Mouse (Mus musculus): ENCODE measurements around the gene Bpgm. TPM values are rescaled to one million over a fixed set of nuclear protein-coding genes. Genes with fewer than 3 reads are reported as not detected.

Gene Bpgm
- polyA plus RNA-seq, 2 experiments = 37.5 to 38.5 TPM

DNA sequence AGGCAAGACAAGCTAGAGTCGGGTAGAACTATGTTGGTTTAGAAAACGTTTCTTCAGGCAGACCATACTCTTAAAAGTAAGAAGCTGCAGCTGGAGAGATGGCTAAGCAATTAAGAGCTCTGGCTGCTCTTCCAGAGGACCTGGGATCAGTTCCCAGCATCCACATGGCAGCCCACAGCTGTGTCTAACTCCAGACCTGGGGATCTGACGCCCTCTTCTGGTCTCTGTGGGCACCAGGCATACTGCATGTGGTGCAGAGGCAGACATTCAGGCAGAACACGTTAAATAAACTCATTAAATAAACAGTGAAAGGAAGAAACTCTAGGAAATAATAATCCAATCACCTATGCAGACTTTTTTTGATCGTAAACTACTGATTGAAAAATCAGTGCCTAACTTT is 7.4 kb downstream of the Bpgm start:
- ATAC-seq (ENCODE audit: low FRiP score, low read depth) (no peak), DNase-seq (ENCODE audit: low spot score) (no peak)
- Histone ChIP-seq H3K9me3 (ENCODE audit: control insufficient read depth, low read length) (no peaks in the 10 kb centered on the region), H3K36me3 (ENCODE audit: control insufficient read depth, insufficient read depth, low read length) (0 out of 2 replicates have a peak, but pooled peaks cover 5% of the 10 kb centered on the region), H3K4me3 (replicated peaks; ENCODE audit: low read length) (no peak overlapping the region), H3K9ac (ENCODE audit: low read depth, low read length, severe bottlenecking) (no peak overlapping the region), H3K4me2 (replicated peaks; ENCODE audit: low read depth, low read length, severe bottlenecking) (no peak overlapping the region), H3K27ac (replicated peaks; ENCODE audit: low read depth, low read length) (no peak overlapping the region), H3K4me1 (ENCODE audit: control insufficient read depth, insufficient read depth, low read length) (peaks cover 8% of the 10 kb centered on the region), H3K27me3 (ENCODE audit: control insufficient read depth, insufficient read depth, low read length) (no peaks in the 10 kb centered on the region)
- TF ChIP-seq POLR2A (IDR thresholded peaks at IDR 0.05; ENCODE audit: borderline replicate concordance, extremely low read depth, insufficient read depth, insufficient read length) = no peak
- WGBS = 68% methylated on average over 5 of the region's 5 CpGs

GRCm38 (mm10) chr6:34483811-34484210 is 7.8 kb downstream of the Bpgm start:
- DNase-seq (ENCODE audit: low spot score) (no peak), ATAC-seq (ENCODE audit: low FRiP score, low read depth) (no peak)

DNA sequence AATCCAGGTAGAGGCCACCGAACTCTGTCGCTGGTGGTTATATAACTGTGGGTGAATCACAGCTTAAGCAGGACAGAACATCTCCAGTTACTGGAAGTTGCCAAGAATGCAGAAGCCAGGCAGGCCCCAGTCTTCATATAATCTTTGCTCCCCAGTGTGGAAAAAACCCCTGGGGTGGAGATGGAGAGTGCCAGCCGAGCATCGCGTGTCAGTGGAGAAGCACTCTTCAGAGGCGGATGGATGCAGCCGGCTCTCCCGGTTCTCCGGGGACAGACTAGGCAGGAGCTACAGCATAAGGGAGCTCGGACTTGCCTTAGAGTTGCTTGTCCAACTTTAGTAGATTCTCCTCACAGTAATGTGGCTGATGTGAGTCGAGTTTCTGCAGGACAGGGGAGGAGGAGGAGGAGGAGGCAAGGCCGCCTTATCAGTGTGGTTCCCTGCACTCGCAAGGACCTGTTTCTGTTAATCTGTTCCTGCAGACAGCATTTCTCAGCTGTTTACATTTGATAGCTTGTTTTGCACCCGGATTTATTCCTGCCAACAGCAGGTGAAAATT is 10.1 kb downstream of the Bpgm start:
- Histone ChIP-seq H3K36me3 (ENCODE audit: control insufficient read depth, insufficient read depth, low read length) (peaks cover 18% of the 10 kb centered on the region), H3K9ac (ENCODE audit: low read depth, low read length, severe bottlenecking) (no peak overlapping the region), H3K27ac (replicated peaks; ENCODE audit: low read depth, low read length) (no peak overlapping the region), H3K27me3 (ENCODE audit: control insufficient read depth, insufficient read depth, low read length) (no peaks in the 10 kb centered on the region), H3K9me3 (ENCODE audit: control insufficient read depth, low read length) (no peaks in the 10 kb centered on the region), H3K4me1 (ENCODE audit: control insufficient read depth, insufficient read depth, low read length) (no peaks in the 10 kb centered on the region), H3K4me2 (replicated peaks; ENCODE audit: low read depth, low read length, severe bottlenecking) (no peak overlapping the region), H3K4me3 (replicated peaks; ENCODE audit: low read length) (no peak overlapping the region)
- DNase-seq (ENCODE audit: low spot score) (no peak), ATAC-seq (ENCODE audit: low FRiP score, low read depth) (no peak)
- 78% methylated on average over 14 of the region's 14 CpGs for WGBS
- TF ChIP-seq POLR2A (IDR thresholded peaks at IDR 0.05; ENCODE audit: borderline replicate concordance, extremely low read depth, insufficient read depth, insufficient read length) = no peak

More at GRCm38 (mm10) chr6:34483811-34484210, 7.8 kb downstream of the Bpgm start:
- peaks cover 6% of the 10 kb centered on the region for H3K4me1 ChIP-seq (ENCODE audit: control insufficient read depth, insufficient read depth, low read length)
- 69% methylated on average over 7 of the region's 7 CpGs for WGBS
- 0 out of 2 replicates have a peak, but pooled peaks cover 5% of the 10 kb centered on the region for H3K36me3 ChIP-seq (ENCODE audit: control insufficient read depth, insufficient read depth, low read length)
- no peak for TF ChIP-seq POLR2A (IDR thresholded peaks at IDR 0.05; ENCODE audit: borderline replicate concordance, extremely low read depth, insufficient read depth, insufficient read length)
- no peak overlapping the region for H3K9ac ChIP-seq (ENCODE audit: low read depth, low read length, severe bottlenecking)
- H3K4me3 ChIP-seq (replicated peaks; ENCODE audit: low read length) = no peak overlapping the region
- no peaks in the 10 kb centered on the region for H3K9me3 ChIP-seq (ENCODE audit: control insufficient read depth, low read length)
- H3K27me3 ChIP-seq (ENCODE audit: control insufficient read depth, insufficient read depth, low read length) = no peaks in the 10 kb centered on the region
- no peak overlapping the region for H3K27ac ChIP-seq (replicated peaks; ENCODE audit: low read depth, low read length)
- no peak overlapping the region for H3K4me2 ChIP-seq (replicated peaks; ENCODE audit: low read depth, low read length, severe bottlenecking)

- no peaks in the 10 kb centered on the region for H3K9me3 ChIP-seq (ENCODE audit: control insufficient read depth, low read length)
- ATAC-seq (ENCODE audit: low FRiP score, low read depth) (0 out of 2 replicates have a peak, but pooled peaks have one; percentile 34), DNase-seq (ENCODE audit: low spot score) (peak; percentile 50)
- no peak overlapping the region for H3K4me2 ChIP-seq (replicated peaks; ENCODE audit: low read depth, low read length, severe bottlenecking)
- H3K4me3 ChIP-seq (replicated peaks; ENCODE audit: low read length) = no peak overlapping the region
- H3K4me1 ChIP-seq (ENCODE audit: control insufficient read depth, insufficient read depth, low read length) = peaks cover 24% of the 10 kb centered on the region
- no peaks in the 10 kb centered on the region for H3K27me3 ChIP-seq (ENCODE audit: control insufficient read depth, insufficient read depth, low read length)
- no peak overlapping the region for H3K27ac ChIP-seq (replicated peaks; ENCODE audit: low read depth, low read length)
- 64% methylated on average over 21 of the region's 21 CpGs for WGBS
- no peak overlapping the region for H3K9ac ChIP-seq (ENCODE audit: low read depth, low read length, severe bottlenecking)
- peaks cover 13% of the 10 kb centered on the region for H3K36me3 ChIP-seq (ENCODE audit: control insufficient read depth, insufficient read depth, low read length)
- TF ChIP-seq POLR2A (IDR thresholded peaks at IDR 0.05; ENCODE audit: borderline replicate concordance, extremely low read depth, insufficient read depth, insufficient read length) = no peak
Observed at GRCm38 (mm10) chr6:34493327-34494095, 17.5 kb downstream of the Bpgm start.

GRCm38 (mm10) chr6:34495140-34495551 is 19.1 kb downstream of the Bpgm start:
- DNase-seq (ENCODE audit: low spot score) (no peak), ATAC-seq (ENCODE audit: low FRiP score, low read depth) (0 out of 2 replicates have a peak, but pooled peaks have one; percentile 25)
- peaks cover 28% of the 10 kb centered on the region for H3K4me1 ChIP-seq (ENCODE audit: control insufficient read depth, insufficient read depth, low read length)
- no peak for TF ChIP-seq POLR2A (IDR thresholded peaks at IDR 0.05; ENCODE audit: borderline replicate concordance, extremely low read depth, insufficient read depth, insufficient read length)
- H3K4me3 ChIP-seq (replicated peaks; ENCODE audit: low read length) = no peak overlapping the region
- H3K4me2 ChIP-seq (replicated peaks; ENCODE audit: low read depth, low read length, severe bottlenecking) = 0 out of 2 replicates have a peak overlapping the region, but pooled peaks have one; percentile 1
- 0 out of 2 replicates have a peak, but pooled peaks cover 5% of the 10 kb centered on the region for H3K36me3 ChIP-seq (ENCODE audit: control insufficient read depth, insufficient read depth, low read length)
- H3K9ac ChIP-seq (ENCODE audit: low read depth, low read length, severe bottlenecking) = no peak overlapping the region
- H3K27ac ChIP-seq (replicated peaks; ENCODE audit: low read depth, low read length) = no peak overlapping the region
- no peaks in the 10 kb centered on the region for H3K27me3 ChIP-seq (ENCODE audit: control insufficient read depth, insufficient read depth, low read length)
- no peaks in the 10 kb centered on the region for H3K9me3 ChIP-seq (ENCODE audit: control insufficient read depth, low read length)
- 32% methylated on average over 7 of the region's 7 CpGs for WGBS

All from limb, embryonic 14.5 days (tissue).